Comparison of ENCODE assay signal across 13 mouse cellular contexts in genomic region chr8:92741836-92742235, GRCm38 (mm10).
"Had no signal": no experiment of that assay in that cellular context is flagged by ENCODE, and none has a peak within 500 bp of the region (broad histone marks: within the 10 kb centered on the region; RNA-seq: fewer than 3 reads in every experiment).

No protein-coding gene starts in this region.

- H3K36me3 ChIP-seq: limb, embryonic 13.5 days; neural tube, embryonic 15.5 days had no signal

- H3K27me3 ChIP-seq: limb, embryonic 13.5 days had no signal

- DNase-seq: kidney, adult 9 months; kidney, postnatal 36 days; layer of hippocampus, adult 9-11 months; layer of hippocampus, postnatal 36 days; lung, adult 18-20 months; right cerebral cortex, adult 18-20 months; right cerebral cortex, postnatal 25 days; thymus, postnatal 36 days had no signal

- H3K27ac ChIP-seq: kidney, postnatal 0 days; limb, embryonic 13.5 days; liver, embryonic 14.5 days; neural tube, embryonic 15.5 days had no signal

- H3K9ac ChIP-seq: limb, embryonic 13.5 days; liver, embryonic 14.5 days; neural tube, embryonic 15.5 days had no signal

- H3K4me2 ChIP-seq: limb, embryonic 13.5 days; neural tube, embryonic 15.5 days had no signal

- H3K4me3 ChIP-seq: limb, embryonic 13.5 days; myocyte; neural tube, embryonic 15.5 days had no signal

- H3K4me1 ChIP-seq: limb, embryonic 13.5 days had no signal

- H3K9me3 ChIP-seq: limb, embryonic 13.5 days; neural tube, embryonic 15.5 days had no signal
